Mouse (Mus musculus) urinary bladder, postnatal 14 days (tissue): ENCODE data around the gene Ralgps2.

Source experiments
- DNase-seq: peaks from one replicate; pipeline ENCODE4 v3.0.0; 2021; ENCODE audit warnings: low spot score

Ralgps2 gene

DNA sequence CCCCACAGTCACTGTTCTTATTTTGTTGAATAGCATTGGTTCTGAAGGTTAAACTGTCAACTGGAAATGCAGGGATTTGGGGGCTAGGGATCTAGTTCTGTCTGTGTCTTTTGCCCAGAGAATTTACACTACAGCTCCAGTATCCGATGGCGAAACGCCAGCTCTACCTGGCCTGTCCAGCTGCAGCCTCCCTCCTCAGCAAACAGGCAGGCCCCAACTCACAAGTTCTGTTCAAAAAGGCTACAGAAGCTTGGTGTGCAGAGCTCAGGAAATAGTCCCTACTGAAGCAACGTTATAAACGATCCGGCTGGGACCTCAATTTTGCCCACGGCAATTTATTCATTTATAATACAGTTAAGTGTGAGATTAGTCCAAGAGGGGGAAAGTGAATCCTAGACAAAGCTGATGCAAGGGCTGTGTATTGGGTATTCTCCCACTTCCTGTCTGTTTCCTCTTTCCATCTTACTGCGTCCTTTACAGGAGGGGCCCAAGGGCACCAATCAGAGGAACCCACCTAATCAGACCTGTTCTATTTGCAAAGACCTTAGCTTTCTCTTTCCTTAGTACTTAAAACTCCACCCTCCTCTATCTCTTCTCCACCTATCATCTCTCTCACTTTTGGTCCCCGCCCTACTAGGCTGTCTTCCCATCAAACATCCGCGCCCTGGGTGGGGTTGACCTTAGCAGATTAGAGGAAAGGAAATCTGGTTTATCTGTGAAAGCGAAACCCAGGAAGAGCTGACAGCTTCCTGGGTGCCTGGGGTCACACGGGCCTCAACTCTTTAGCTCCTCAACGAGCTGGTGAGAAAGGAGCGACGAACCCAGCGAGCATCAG is 16.7 kb upstream of the Ralgps2 start:
- no peak for DNase-seq

DNA sequence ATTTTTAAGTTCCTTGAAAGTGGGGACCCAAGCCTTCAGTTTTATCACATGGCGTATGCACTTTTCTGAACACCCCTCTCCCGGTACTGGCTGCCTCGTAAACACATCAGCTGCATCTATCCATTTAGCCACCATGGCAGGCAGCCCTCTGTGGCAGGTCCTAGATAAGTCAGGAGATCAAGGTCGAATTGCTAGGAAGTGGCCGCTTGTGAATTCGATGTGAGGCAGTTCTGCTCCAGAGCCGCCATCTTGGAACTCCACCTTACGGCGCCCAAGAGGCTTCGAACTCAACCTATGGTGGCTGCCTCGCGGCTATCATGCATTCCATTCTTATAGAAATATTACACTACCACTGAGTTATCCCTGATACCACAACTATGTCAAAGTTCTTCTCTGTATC is 14.8 kb upstream of the Ralgps2 start:
- no peak for DNase-seq

DNA sequence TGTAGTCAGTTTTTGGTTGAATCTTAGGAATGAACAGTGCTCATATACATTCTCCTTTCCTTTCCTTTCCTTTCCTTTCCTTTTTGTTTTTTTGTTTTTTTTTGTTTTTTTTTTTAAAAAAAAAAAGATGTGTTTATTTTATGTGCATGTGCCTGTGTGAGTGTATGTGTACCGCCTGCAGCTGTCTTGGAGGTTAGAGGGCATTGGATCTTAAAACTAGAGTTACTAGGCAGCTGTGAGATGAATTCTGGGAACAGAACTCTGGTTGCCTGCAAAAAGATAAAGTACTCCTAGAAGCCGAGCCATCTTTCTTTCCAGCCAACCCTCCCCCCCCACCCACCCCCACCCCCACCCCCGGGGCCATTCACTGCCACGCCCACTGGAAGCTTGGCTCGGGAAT is 10.9 kb upstream of the Ralgps2 start:
- no peak for DNase-seq

DNA sequence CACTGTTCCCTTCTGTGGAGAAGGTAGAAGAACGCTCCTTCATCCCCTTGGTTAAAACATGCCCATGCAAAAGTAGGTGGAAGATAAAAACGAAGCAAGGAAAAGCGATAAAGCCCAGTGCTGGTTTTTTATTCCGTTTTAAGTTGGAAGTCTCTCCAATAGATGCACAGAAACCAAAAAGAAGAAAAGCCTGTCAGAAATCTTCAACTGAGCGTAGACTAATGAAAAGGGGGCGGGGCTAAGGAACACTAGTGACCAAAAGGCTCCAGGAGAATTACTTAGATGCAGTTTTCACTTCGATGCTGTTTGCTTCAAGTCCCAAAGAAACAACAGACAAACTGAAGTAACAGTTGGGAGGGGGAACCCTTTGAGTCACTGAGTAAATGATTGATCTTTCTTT is 1.2 kb upstream of the Ralgps2 start:
- no peak for DNase-seq

DNA sequence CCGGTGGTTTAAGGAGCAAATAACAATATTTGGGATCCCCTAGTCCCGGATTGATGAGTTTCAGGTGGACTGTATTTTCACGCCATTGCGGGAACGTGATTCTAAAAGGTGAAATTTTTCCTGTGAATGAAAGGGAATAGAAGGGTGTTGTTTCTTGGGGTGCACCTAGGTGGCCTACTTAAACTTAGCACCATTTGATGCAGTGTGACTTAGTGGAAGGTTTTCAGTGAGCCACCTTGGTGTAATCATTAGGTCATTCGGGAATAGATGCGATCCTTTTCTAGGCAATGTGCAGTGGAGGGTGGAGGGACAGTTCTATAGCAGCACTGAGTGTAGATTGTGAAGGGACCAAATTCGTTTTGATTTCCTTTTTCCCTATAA is 706 bp upstream of the Ralgps2 start:
- DNase-seq: no peak

DNA sequence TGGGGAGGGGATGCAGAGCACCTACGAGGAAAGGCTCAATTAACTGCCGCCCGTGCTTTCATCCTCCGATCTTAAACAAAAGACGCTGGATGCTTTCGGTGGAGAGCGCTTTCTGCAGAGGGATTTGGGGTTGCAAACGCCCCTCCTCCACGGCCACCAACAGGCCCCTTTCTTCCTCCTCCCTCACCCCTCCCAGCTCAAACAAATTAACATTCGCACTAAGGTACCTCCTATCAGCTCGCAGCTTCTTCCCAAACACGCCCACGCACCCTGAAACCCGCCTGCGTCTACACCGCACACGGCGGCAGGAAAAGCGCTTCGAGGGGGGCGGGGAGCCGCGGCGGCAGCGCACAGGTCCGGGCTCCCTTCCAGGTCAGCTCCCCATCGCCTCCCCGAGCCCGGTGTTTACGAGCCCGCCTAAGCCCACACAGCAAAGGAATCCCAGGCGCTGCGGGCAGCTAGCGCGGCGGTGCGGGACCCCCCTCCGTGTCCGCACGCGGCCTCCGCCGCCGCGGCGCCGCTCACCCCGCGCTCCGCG is 652 bp downstream of the Ralgps2 start:
- DNase-seq: peak; percentile 75

DNA sequence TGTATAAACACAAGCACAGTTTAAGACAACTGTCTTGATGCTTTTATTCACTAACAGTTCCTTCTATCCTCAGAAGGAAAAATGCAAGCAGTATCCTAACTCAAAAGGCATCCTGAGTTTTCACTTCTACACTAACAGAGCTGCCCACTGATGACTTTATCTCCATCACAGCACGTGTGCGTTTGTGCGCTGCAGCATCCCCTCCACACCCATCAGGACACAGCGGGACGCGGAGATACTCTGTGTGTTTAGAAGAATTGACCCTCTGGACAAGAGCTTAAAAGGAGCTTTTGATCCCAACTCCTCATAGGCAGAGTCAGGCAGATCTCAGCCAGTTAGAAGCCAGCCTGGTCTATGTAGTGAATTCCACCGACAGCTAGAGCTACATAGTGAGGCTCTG is 2.0 kb downstream of the Ralgps2 start:
- DNase-seq: no peak

DNA sequence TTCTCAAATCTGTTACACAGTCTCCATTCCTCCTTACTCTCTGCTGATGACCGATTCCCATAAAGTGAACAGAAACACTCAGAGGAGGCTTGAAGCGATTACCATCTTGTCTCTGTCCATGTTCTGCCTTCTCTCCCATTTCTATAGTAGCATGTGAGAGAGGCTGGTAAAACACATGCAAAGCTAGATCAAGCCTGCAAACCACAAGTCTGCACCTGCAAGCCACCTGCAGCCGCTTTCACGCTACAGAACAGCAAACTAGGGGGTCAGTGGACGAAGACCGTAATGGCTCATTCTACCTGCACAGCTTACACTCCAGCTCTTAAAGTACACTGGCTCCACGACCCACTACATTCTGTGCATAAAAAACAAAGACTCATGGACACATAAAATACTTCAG is 5.7 kb downstream of the Ralgps2 start:
- no peak for DNase-seq

DNA sequence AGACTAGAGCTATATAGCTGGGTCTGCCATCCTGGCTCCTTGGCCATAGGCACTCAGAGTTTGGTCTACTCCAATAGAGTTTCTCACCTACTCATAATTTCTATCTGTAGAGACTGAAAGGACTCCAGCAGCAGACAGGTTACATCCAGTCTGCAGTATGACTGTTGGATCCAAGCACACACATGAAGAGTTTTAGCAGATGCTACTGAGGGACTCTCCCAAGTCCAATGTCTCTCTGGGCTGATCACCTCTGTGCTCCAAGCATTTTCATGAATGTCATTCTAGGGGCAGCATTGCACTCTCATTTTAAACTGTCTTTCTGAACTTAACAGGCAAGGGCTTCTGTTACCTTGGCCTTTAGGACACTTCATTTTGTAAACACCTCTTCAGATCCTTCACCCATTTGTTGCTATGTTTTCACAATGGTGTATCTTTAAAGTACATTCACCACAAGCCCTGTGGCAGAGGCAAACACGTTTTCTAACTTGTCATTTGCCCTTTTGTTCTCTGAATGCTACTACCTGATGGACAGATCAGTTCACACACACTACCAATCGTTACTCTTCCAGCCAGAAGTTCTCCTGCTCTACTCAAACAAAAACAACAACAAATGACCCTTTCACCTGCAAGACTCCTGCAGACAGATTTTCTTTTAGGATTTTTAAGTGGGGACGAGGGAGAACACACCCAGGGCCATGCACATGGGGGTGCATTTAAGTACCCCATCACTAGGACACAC is 7.2 kb downstream of the Ralgps2 start:
- DNase-seq: no peak

DNA sequence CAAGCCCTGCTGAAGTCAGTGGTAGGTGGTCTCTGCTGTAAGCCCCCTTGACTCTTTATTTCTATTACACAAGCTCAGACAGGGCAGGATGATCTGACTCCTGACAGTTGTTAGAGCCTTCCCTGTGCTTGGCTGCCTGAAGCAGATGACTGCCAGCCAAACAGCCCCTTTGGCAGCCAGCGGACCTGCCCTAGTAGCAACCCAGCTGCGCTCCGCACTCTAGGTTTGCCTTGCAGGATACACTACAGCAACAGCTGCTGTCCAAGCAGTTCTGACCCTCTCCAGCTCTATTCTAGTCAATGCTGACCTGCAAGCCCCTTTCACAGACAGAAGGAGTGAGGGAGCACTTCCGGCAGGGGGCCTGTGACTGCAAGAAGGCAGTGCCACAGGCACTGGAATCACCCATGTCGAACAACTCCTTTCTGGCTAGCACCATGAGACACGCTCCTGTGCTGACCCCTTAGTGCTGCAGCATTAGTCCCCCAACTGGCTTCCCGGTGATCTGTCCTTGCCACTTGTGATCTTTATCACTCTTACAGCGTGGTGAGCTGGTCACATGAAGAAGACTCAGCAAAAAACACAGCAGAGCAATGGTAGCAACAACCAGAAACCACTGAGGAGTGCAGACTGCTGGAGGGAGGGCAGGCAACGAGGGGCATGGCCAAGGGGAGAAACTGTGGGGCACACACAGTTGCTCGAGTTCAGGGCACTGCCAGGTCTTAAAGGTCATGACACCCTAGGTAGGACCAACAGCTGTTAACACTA is 8.1 kb downstream of the Ralgps2 start:
- DNase-seq: no peak

DNA sequence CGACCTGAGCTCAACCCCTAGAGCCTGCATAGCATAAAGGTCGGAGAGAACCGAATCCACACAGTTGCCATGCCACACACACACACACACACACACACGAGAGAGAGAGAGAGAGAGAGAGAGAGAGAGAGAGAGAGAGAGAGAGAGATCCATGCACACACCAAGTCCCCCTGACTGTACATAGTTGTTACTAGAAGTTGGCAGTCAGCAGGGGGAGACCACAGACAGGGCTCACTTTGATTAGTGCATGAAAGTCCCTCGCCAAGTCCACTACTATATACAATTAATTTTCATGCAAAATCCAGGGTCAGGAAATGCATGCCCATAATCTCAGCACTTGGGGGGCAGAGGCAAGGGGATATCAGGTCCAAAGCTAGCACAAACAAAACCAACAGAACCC is 9.2 kb downstream of the Ralgps2 start:
- DNase-seq: no peak

DNA sequence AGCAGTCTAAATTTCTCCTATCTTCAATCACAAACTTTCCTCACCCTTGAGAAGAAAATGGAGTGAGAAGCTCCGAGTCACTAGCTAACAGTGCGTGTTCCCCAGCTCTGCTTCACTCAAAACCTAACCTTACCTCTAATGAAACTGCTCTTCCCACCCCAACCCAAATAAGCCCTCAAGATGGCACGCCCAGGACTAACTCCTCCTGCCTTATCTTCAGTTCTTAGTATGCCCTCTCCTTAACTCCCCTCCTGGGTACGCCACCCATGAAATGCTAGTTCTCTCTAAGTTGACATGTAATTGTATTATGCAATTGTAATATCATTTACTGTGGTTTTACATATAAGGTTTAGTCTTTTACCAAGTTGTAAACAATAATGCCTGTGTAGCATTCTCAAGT is 11.2 kb downstream of the Ralgps2 start:
- no peak for DNase-seq

DNA sequence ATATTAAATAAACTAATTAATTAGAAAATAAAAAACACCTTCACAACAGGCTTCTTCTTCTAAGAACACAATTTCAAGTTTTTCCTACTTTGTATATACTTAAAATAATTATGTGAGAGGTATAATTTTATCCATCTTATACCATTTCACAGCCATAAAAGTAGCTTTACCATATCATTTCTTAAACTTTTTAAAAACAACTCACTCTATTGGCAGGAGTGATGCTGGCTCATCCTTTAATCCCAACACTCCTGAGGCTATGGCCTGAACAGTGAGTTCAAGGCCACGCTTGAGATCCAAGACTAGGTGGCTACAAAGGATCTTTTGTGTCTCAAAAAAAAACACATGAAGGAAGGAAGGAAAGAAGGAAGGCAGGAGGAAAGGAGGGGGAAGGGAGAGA is 15.9 kb downstream of the Ralgps2 start:
- DNase-seq: no peak

DNA sequence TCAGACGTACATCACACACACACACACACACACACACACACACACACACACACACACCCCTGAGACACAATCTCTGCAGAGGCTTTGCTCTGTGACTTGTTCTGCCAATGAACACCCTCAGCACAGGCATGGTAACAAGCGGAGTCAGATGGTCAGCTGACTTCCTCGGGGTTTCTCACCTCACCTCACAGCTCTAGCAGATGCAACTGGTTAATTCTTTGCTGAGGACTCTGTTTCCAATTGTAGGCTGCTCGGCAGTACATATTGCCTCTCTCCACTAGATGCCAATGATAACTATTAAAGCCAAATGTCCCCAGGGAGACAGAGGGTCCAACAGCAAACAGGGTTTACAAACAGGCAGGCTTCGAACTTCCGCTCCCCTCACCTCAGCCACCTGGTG is 16.5 kb downstream of the Ralgps2 start:
- DNase-seq: no peak

DNA sequence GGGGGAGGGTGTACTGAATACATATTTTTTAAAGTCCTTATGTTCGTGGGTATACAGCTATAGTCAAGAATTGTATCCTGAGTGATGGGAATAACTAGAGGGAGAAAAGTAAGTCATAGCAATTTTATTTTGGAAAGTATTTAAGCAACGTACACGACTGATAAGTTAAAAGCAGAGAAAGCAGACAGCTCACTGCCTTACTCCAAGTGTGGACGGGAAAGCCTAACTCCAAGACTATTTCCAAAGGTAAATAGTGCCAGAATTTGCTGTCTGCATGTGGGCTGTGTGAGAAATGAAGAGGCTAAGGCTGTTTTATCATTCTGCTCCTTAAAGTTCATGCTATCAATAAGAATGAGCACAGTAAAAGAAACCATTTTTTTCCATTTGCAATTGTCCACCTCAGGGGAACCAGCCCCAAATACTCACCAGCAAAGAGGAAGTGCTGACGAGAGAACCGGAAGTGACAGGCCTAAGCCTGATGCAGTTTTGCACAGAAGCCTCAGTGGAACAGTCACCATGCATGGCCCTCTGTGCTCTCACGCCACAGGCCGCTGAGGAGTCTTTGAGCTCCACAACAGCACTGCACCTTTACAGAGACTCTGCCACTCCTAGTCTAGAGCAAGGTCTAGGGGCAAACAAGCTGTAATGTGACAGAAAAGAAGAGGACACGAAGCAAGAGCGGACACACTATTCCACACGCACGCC is 18.0 kb downstream of the Ralgps2 start:
- no peak for DNase-seq

DNA sequence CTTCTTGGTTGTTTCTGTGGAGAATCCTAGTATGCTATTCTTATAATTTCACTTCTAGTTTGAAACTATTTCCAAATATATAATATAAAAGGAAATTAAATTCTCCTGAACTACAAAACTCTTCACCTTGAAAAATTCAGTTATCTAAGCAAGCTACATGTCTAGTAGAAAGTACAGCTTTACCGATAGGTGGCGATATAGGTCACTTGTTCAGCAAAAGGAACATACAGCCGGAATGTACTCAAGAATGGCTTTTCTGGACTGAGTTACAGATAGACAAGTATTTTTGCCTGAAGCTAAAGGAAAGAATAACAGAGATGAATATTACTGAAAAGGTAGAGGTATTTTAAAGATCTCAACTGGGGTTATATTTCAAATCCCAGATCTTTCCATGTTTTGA is 22.0 kb downstream of the Ralgps2 start:
- peak; percentile 29 for DNase-seq

DNA sequence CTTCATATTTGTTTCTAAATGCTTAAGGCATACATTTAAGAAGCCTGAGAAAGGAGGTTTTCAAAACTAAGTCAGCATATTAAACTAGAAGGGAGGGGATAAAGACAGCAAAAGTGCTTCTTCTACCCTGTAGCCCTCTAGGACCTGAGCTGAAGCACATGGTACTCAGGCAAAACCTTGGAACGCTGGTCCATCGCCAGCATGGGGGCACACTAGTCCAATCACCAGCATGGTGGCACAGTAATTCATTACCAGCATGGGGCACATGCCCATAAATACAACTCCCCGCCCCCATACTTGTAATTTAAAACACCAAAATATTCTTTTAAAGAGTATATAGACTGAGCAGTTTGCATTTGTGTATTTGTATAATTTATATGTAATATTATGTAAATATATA is 23.1 kb downstream of the Ralgps2 start:
- DNase-seq: no peak

DNA sequence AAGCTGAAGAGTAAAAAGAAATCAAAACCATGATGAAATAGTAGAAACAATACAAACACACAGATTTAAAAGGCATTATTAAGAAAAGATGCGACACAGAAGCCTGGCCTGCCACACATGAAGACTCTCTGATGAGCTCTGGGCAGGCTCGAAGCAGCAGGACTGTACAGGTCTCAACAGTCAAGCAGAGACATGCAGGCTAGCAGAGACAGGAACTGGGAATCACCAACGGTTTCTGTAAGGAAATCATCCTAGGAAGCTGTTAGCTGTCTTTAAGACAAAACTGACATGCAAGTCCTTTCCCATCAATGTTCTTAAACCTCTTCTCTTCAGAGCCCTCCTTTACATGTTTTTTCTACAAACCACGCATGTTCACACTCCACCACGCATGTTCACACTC is 24.5 kb downstream of the Ralgps2 start:
- no peak for DNase-seq

DNA sequence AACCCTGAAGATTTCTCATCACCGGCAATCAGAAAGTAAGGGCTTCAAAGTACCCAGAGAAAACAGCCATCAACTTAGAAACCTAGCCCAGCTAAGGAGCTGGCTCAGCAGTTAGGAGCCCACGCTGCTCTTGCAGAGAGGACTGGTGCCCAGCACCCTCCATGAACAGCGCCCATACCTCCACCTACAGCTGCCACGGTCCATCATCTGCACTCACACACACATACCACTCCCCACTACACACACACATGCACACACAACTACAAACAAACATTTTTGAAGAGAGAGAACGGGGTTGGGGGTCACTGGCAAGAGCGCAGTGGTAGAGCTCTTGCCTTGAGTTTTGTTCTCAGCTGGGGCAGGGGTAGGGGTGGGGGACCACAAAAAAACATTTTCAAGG is 26.2 kb downstream of the Ralgps2 start:
- DNase-seq: no peak

DNA sequence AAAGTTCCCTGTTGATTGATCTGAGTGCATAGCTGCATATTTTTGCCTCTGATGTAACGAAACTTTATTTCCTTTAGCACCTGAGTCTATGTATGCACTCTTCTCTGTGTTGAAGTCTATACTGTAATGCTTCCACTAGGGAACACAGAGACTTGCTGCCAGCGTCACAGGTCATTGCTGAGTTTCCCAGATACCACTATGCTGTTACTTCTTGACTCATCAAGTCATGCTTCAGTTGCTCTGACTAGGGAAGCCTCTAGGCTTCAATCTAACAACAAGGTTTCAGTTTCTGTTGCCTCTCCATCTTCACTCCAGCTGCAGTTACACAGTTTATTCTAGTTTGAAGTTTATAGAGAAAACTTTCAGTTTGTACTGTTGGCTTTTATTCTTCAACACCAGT is 28.5 kb downstream of the Ralgps2 start:
- no peak for DNase-seq

DNA sequence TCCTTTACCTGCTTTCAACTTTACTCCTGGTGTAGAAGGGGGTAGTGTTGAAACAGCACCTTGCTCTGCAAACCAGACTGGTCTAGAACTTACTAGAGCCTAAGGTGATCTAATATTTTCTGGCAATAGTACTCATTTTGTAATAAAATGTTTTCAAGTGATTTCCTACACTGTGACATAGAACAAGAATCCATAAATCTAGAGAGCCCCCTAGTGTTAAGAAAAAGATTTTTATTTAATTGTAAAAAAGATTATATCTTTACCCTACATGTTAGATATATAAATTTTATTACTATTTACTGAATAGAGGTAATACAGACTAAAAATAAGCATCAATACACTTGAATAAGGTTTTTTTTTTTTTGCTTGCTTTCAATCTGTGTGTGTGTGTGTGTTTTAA is 29.6 kb downstream of the Ralgps2 start:
- no peak for DNase-seq

DNA sequence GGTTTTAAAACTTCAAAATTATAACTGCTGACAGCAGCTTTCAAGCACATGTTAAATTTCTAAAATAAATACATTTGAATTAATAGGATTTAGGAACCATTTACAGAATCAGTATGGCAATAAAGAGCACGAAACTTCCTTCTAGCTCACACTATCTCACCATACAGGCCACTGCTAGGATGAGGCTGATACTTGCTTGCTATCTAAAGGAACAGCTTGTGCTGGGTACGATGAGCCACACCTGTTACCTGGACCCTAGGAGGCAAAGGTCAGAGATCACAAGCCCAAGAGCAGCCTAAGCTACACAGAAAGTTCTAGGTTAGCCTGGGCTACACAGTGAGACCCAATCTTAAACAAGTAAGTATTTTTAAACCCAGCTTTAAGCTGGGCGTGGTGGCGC is 30.2 kb downstream of the Ralgps2 start:
- DNase-seq: no peak
